Mouse (Mus musculus) erythroblast, embryonic 14.5 days (primary cell): ENCODE data around the gene Fgd5. TPM values are rescaled to one million over a fixed set of nuclear protein-coding genes. Genes with fewer than 3 reads are reported as not detected.
A peak's percentile ranks its signal among the peaks of the same experiment; 100 is the strongest.

Experiments used
- H3K27me3 ChIP-seq: 2 replicates; pipeline ENCODE4 v1.6.1; 2012; ENCODE audit warnings: inconsistent platforms; ENCODE audit not compliant: control insufficient read depth
- H3K36me3 ChIP-seq: 2 replicates; pipeline ENCODE4 v1.6.1; 2012; ENCODE audit warnings: mild to moderate bottlenecking, inconsistent platforms; ENCODE audit not compliant: control insufficient read depth
- H3K4me1 ChIP-seq: 2 replicates; pipeline ENCODE4 v1.6.1; 2012; ENCODE audit warnings: inconsistent platforms; ENCODE audit not compliant: control insufficient read depth
- H3K4me3 ChIP-seq: replicated peaks from 2 replicates; pipeline ENCODE3; 2012; ENCODE audit warnings: moderate library complexity, mild to moderate bottlenecking, inconsistent platforms
- H3K9me3 ChIP-seq: 2 replicates; pipeline ENCODE4 v1.6.1; 2012; ENCODE audit warnings: low read length, inconsistent platforms, mixed read lengths; ENCODE audit not compliant: control insufficient read depth
- GATA1 ChIP-seq: IDR thresholded peaks from 2 replicates; pipeline ENCODE4 v1.6.1; 2012; ENCODE audit warnings: low read length, inconsistent platforms, mixed read lengths
- TAL1 ChIP-seq: IDR thresholded peaks from 3 replicates; pipeline ENCODE4 v1.6.1; 2012; ENCODE audit warnings: low read length, inconsistent platforms, mixed read lengths
- polyA plus RNA-seq: library from polyadenylated mRNA; stranded (reverse); fragments of >175 nt; gene quantifications from 2 replicates; pipeline ENCODE4 v1.2.3, GENCODE M21; 2012

Fgd5 gene
- polyA plus RNA-seq, 1 experiment: 0.01 TPM

GRCm38 (mm10) chr6:91972201-91972646 lies 6.5 kb upstream of the Fgd5 start:
- Histone ChIP-seq H3K36me3 (no peaks in the 10 kb centered on the region), H3K4me1 (no peaks in the 10 kb centered on the region), H3K4me3 (no peak overlapping the region), H3K27me3 (peaks cover 18% of the 10 kb centered on the region), H3K9me3 (no peaks in the 10 kb centered on the region; the same call in 1 of the 2 replicates)
- TF ChIP-seq GATA1 (no peak), TAL1 (no peak)

- no peak for TF ChIP-seq GATA1
- TF ChIP-seq TAL1: no peak
- Histone ChIP-seq H3K4me3 (no peak overlapping the region), H3K9me3 (peaks cover 2% of the 10 kb centered on the region), H3K27me3 (peaks cover 36% of the 10 kb centered on the region), H3K36me3 (no peaks in the 10 kb centered on the region), H3K4me1 (no peaks in the 10 kb centered on the region)
These were observed 4.7 kb upstream of the Fgd5 start for GRCm38 (mm10) chr6:91973972-91974371.

- H3K36me3 ChIP-seq: no peaks in the 10 kb centered on the region
- H3K4me1 ChIP-seq: no peaks in the 10 kb centered on the region
- peaks cover 4% of the 10 kb centered on the region for H3K9me3 ChIP-seq
- H3K4me3 ChIP-seq: peak overlapping the region; percentile 35
- TF ChIP-seq GATA1: no peak
- TF ChIP-seq TAL1: no peak
- H3K27me3 ChIP-seq: peaks cover 77% of the 10 kb centered on the region
These were observed 771 bp downstream of the Fgd5 start for GRCm38 (mm10) chr6:91979301-91979996.

- no peak overlapping the region for H3K4me3 ChIP-seq
- H3K4me1 ChIP-seq: no peaks in the 10 kb centered on the region
- peaks cover 77% of the 10 kb centered on the region for H3K27me3 ChIP-seq
- no peaks in the 10 kb centered on the region for H3K36me3 ChIP-seq
- peaks cover 4% of the 10 kb centered on the region for H3K9me3 ChIP-seq
- TF ChIP-seq TAL1 (no peak), GATA1 (no peak)
These were observed 1.3 kb downstream of the Fgd5 start for GRCm38 (mm10) chr6:91980011-91980410.

- TF ChIP-seq GATA1 (no peak), TAL1 (no peak)
- Histone ChIP-seq H3K36me3 (no peaks in the 10 kb centered on the region), H3K4me1 (peaks cover 53% of the 10 kb centered on the region), H3K27me3 (no peaks in the 10 kb centered on the region), H3K4me3 (no peak overlapping the region), H3K9me3 (no peaks in the 10 kb centered on the region)
These were observed 11.4 kb downstream of the Fgd5 start for GRCm38 (mm10) chr6:91990101-91990500.

- TF ChIP-seq GATA1 (no peak), TAL1 (peak; percentile 67)
- Histone ChIP-seq H3K9me3 (no peaks in the 10 kb centered on the region), H3K36me3 (no peaks in the 10 kb centered on the region), H3K27me3 (no peaks in the 10 kb centered on the region; the same call in 1 of the 2 replicates), H3K4me1 (peaks cover 69% of the 10 kb centered on the region), H3K4me3 (peak overlapping the region; percentile 54)
These were observed 14.1 kb downstream of the Fgd5 start for GRCm38 (mm10) chr6:91992823-91993222.

GRCm38 (mm10) chr6:91993795-91994505 lies 15.3 kb downstream of the Fgd5 start:
- peak; percentile 78 for TF ChIP-seq TAL1
- peak; percentile 100 for TF ChIP-seq GATA1
- H3K4me3 ChIP-seq: peak overlapping the region; percentile 54

GRCm38 (mm10) chr6:91996072-91996471 lies 17.4 kb downstream of the Fgd5 start:
- Histone ChIP-seq H3K4me3 (no peak overlapping the region), H3K9me3 (no peaks in the 10 kb centered on the region), H3K27me3 (no peaks in the 10 kb centered on the region; the same call in none of the 2 replicates), H3K36me3 (no peaks in the 10 kb centered on the region), H3K4me1 (peaks cover 57% of the 10 kb centered on the region)
- TF ChIP-seq GATA1 (no peak), TAL1 (no peak)

More at GRCm38 (mm10) chr6:91993795-91994505, 15.3 kb downstream of the Fgd5 start:
- Histone ChIP-seq H3K9me3 (no peaks in the 10 kb centered on the region), H3K4me1 (peaks cover 70% of the 10 kb centered on the region), H3K36me3 (no peaks in the 10 kb centered on the region), H3K27me3 (no peaks in the 10 kb centered on the region; the same call in none of the 2 replicates)
